Mouse (Mus musculus) hindbrain, embryonic 16.5 days (tissue): ENCODE results near the gene Stx1b. TPM values are rescaled to one million over a fixed set of nuclear protein-coding genes. Genes with fewer than 3 reads are reported as not detected.
A peak's percentile ranks its signal among the peaks of the same experiment; 100 is the strongest.

Experiments used
- ATAC-seq: fragments of 200-750 bp; cut with Nextera tagmentation; 2 replicates; pipeline ENCODE4 v1.8.0; 2017; ENCODE audit warnings: moderate TSS enrichment, moderate library complexity
- H3K27ac ChIP-seq: fragments of 300-500 bp; sonication (generic); 2 replicates; pipeline ENCODE4 v1.5.1; 2014; ENCODE audit warnings: low read depth, mild to moderate bottlenecking, control low read depth, low read length, moderate library complexity
- H3K27me3 ChIP-seq: fragments of 300-500 bp; sonication (generic); replicated peaks from 2 replicates; pipeline ENCODE4 v1.6.1; 2014; ENCODE audit warnings: low read length; ENCODE audit not compliant: control insufficient read depth, insufficient read depth
- H3K36me3 ChIP-seq: fragments of 300-500 bp; sonication (generic); 2 replicates; pipeline ENCODE4 v1.6.1; 2014; ENCODE audit warnings: mild to moderate bottlenecking, low read length, moderate library complexity, mixed read lengths; ENCODE audit not compliant: control insufficient read depth, insufficient read depth
- H3K4me1 ChIP-seq: fragments of 300-500 bp; sonication (generic); 2 replicates; pipeline ENCODE4 v1.6.1; 2014; ENCODE audit warnings: low read depth, low read length; ENCODE audit not compliant: control insufficient read depth, insufficient read depth
- H3K4me2 ChIP-seq: fragments of 300-500 bp; sonication (generic); 2 replicates; pipeline ENCODE4 v1.6.1; 2014; ENCODE audit warnings: mild to moderate bottlenecking, low read length, control low read depth, moderate library complexity
- H3K4me3 ChIP-seq: fragments of 300-500 bp; sonication (generic); 2 replicates; pipeline ENCODE4 v1.5.1; 2014; ENCODE audit warnings: mild to moderate bottlenecking, low read length, control low read depth, moderate library complexity
- H3K9ac ChIP-seq: fragments of 300-500 bp; sonication (generic); 2 replicates; pipeline ENCODE4 v1.6.1; 2014; ENCODE audit warnings: low read depth, mild to moderate bottlenecking, control low read depth, low read length, moderate library complexity
- H3K9me3 ChIP-seq: fragments of 300-500 bp; sonication (generic); 2 replicates; pipeline ENCODE4 v1.6.1; 2014; ENCODE audit warnings: mild to moderate bottlenecking, low read length, moderate library complexity; ENCODE audit not compliant: control insufficient read depth
- WGBS: fragments of 180-500 bp; shearing (Covaris S2); extraction: QIAGEN DNeasy Blood & Tissue Kit; methylation state at CpG from one replicate; pipeline ENCODE4 v1.1.7; 2014; 5-methylcytosine and 5-hydroxymethylcytosine counted together
- polyA plus RNA-seq: library from polyadenylated mRNA; unstranded; fragments of >200 nt; fragmentation: Nextera tagmentation; extraction: Ambion mirVana; gene quantifications from 2 replicates; pipeline ENCODE4 v1.2.1, GENCODE M21; 2015

Stx1b gene
- polyA plus RNA-seq, 1 experiment from 2014 or later = 76.8 TPM

GRCm38 (mm10) chr7:127812292-127812691 lies 12.1 kb downstream of the Stx1b start:
- Histone ChIP-seq H3K4me3 (no peak overlapping the region), H3K36me3 (peaks cover 29% of the 10 kb centered on the region), H3K4me1 (no peaks in the 10 kb centered on the region), H3K4me2 (no peak overlapping the region), H3K27me3 (no peaks in the 10 kb centered on the region), H3K9ac (no peak overlapping the region), H3K27ac (no peak overlapping the region), H3K9me3 (no peaks in the 10 kb centered on the region)
- ATAC-seq = no peak
- WGBS = 84% methylated on average over 3 of the region's 3 CpGs

GRCm38 (mm10) chr7:127811240-127811639 lies 13.1 kb downstream of the Stx1b start:
- 81% methylated on average over 4 of the region's 4 CpGs for WGBS
- Histone ChIP-seq H3K9ac (no peak overlapping the region), H3K4me3 (no peak overlapping the region), H3K36me3 (peaks cover 33% of the 10 kb centered on the region), H3K9me3 (no peaks in the 10 kb centered on the region), H3K27me3 (no peaks in the 10 kb centered on the region), H3K4me2 (no peak overlapping the region), H3K27ac (no peak overlapping the region), H3K4me1 (no peaks in the 10 kb centered on the region)
- ATAC-seq = no peak

DNA sequence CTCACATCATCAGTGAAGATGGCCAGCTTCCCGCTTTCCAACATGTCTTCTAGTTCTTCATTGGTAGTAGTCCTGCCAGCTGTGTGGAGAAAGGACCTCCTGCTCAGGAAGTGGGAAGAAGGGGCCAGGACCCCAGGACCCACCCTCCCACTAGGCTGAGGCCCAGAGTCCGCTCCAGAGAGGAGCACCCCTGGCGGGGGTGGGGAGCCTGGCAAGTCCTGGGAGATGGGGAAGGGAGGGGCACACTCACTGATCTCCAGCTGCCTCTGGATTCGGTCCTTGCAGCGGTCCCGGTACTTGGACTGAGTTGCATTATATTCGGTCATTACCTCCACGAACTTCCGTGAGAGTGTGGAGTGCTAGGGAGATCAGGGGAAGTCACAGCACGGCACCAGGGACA lies 13.7 kb downstream of the Stx1b start:
- 70% methylated on average over 10 of the region's 10 CpGs for WGBS
- Histone ChIP-seq H3K27me3 (no peaks in the 10 kb centered on the region), H3K4me2 (no peak overlapping the region), H3K9me3 (no peaks in the 10 kb centered on the region), H3K4me1 (no peaks in the 10 kb centered on the region), H3K36me3 (peaks cover 35% of the 10 kb centered on the region), H3K9ac (no peak overlapping the region), H3K4me3 (no peak overlapping the region), H3K27ac (no peak overlapping the region)
- no peak for ATAC-seq

- WGBS = 74% methylated on average over 1 of the region's 1 CpGs
- no peak overlapping the region for H3K4me3 ChIP-seq
- H3K4me2 ChIP-seq = no peak overlapping the region
- no peak for ATAC-seq
- peaks cover 35% of the 10 kb centered on the region for H3K36me3 ChIP-seq
- H3K27ac ChIP-seq = no peak overlapping the region
- H3K27me3 ChIP-seq = no peaks in the 10 kb centered on the region
- no peaks in the 10 kb centered on the region for H3K4me1 ChIP-seq
- no peaks in the 10 kb centered on the region for H3K9me3 ChIP-seq
- H3K9ac ChIP-seq = no peak overlapping the region
Measured at GRCm38 (mm10) chr7:127809846-127810245, 14.5 kb downstream of the Stx1b start.

DNA sequence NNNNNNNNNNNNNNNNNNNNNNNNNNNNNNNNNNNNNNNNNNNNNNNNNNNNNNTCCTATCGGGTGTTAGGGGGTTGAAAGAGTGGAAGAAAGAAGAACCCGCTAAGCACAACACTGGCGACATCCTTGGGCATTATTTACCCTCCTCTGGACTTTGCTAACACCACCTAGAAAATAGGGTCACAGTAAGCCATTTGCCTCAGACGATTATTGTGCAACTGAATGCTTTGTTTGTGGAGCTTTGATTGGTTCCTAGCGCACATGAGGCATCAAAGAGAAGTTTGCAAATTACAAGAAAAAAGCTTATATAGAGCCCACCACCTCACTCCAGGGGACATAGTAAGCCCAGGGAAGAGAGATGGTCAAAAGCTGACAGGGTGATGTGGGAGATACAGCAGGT lies 15.5 kb downstream of the Stx1b start:
- Histone ChIP-seq H3K9me3 (no peaks in the 10 kb centered on the region), H3K4me2 (no peak overlapping the region), H3K36me3 (peaks cover 29% of the 10 kb centered on the region), H3K27me3 (no peaks in the 10 kb centered on the region), H3K27ac (no peak overlapping the region), H3K4me1 (no peaks in the 10 kb centered on the region), H3K4me3 (no peak overlapping the region), H3K9ac (no peak overlapping the region)
- ATAC-seq = no peak
- 78% methylated on average over 5 of the region's 5 CpGs for WGBS

- H3K9ac ChIP-seq = no peak overlapping the region
- H3K27ac ChIP-seq = no peak overlapping the region
- H3K4me2 ChIP-seq = no peak overlapping the region
- H3K4me1 ChIP-seq = peaks cover 6% of the 10 kb centered on the region; the same call in 1 of the 2 replicates
- peaks cover 35% of the 10 kb centered on the region for H3K36me3 ChIP-seq
- no peaks in the 10 kb centered on the region for H3K9me3 ChIP-seq
- H3K27me3 ChIP-seq = no peaks in the 10 kb centered on the region
- no peak for ATAC-seq
- WGBS = 90% methylated on average over 17 of the region's 17 CpGs
- H3K4me3 ChIP-seq = no peak overlapping the region
Measured at GRCm38 (mm10) chr7:127802313-127802712, 22.0 kb downstream of the Stx1b start.

- H3K4me3 ChIP-seq = no peak overlapping the region
- no peaks in the 10 kb centered on the region for H3K9me3 ChIP-seq
- peaks cover 41% of the 10 kb centered on the region for H3K36me3 ChIP-seq
- no peak for ATAC-seq
- peaks cover 6% of the 10 kb centered on the region; the same call in 1 of the 2 replicates for H3K4me1 ChIP-seq
- H3K4me2 ChIP-seq = peak overlapping the region; percentile 24
- H3K27ac ChIP-seq = no peak overlapping the region
- 87% methylated on average over 8 of the region's 8 CpGs for WGBS
- H3K27me3 ChIP-seq = no peaks in the 10 kb centered on the region
- H3K9ac ChIP-seq = 0 out of 2 replicates have a peak overlapping the region, but pooled peaks have one; percentile 27
Measured at GRCm38 (mm10) chr7:127801010-127801621, 23.2 kb downstream of the Stx1b start.

DNA sequence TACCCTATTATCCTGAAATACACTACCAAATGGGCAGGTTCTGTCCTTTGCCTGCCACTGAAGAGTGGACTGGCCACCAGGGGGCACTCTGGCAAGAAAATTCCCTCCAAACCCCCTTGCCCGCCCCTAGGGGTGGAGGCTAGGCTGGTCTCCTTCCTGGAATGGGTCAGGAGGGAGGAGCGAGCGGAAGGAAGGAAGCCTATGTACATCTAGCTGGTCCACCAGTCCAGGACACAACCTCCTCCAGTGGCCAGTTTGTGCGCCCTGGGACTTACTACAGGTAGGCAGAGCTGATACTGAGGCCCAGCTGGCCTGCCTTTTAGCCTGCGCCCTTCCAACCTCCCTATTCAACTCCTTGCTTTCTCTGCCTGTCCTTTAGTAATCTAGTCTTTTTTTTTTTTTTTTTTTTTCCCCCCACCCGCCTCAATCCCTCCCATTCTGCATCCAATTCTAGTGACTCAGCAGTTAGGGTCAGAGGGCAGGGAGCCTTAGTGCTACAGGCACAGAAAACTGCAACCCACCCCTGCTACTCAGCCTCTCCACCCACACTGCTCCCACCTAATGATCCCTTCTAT lies 23.8 kb downstream of the Stx1b start, which contains the start of gene Hsd3b7:
Gene Hsd3b7, plus strand, starts transcription at position 170 of the 575 bp plus-strand sequence.
- Histone ChIP-seq H3K4me1 (peaks cover 6% of the 10 kb centered on the region; the same call in 1 of the 2 replicates), H3K36me3 (peaks cover 43% of the 10 kb centered on the region), H3K27me3 (no peaks in the 10 kb centered on the region), H3K9me3 (no peaks in the 10 kb centered on the region), H3K4me2 (peak within 1 kb of the TSS; percentile 24), H3K4me3 (no peak within 1 kb of the TSS), H3K27ac (peak within 1 kb of the TSS; percentile 23; the same call in 1 of the 2 replicates), H3K9ac (0 out of 2 replicates have a peak within 1 kb of the TSS, but pooled peaks have one; percentile 27)
- WGBS = 26% methylated on average over 6 of the region's 6 CpGs
- peak; percentile 79 for ATAC-seq

GRCm38 (mm10) chr7:127799738-127800137 lies 24.6 kb downstream of the Stx1b start:
- H3K4me2 ChIP-seq = no peak overlapping the region
- H3K9me3 ChIP-seq = no peaks in the 10 kb centered on the region
- no peak overlapping the region for H3K9ac ChIP-seq
- 88% methylated on average over 1 of the region's 1 CpGs for WGBS
- peaks cover 6% of the 10 kb centered on the region; the same call in 1 of the 2 replicates for H3K4me1 ChIP-seq
- peaks cover 47% of the 10 kb centered on the region for H3K36me3 ChIP-seq
- peak overlapping the region; percentile 23; the same call in 1 of the 2 replicates for H3K27ac ChIP-seq
- H3K4me3 ChIP-seq = no peak overlapping the region
- no peaks in the 10 kb centered on the region for H3K27me3 ChIP-seq
- no peak for ATAC-seq
